In the genomic region with DNA sequence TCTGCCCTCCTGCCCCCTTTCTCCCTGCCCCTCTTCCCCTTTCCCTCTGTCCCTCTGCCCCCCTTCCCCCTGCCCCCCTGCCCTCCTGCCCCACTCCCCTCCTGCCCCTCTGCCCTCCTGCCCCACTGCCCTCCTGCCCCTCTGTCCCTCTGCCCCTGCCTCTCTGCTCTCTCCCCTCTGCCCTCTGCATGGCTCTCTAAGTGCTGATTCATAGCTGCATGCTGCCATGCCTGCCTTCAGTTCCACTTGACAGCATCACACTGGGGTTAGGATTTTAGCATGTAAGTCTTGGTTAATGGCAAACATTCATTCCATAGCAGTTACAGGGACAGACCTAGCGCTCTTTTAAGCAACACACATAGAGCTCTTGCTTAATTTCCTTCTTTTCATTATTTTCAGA, we compare ENCODE assay signal across 16 mouse cellular contexts.
DNase-seq lines count a peak whose midpoint lies in the region; ATAC-seq and TF ChIP-seq lines count a peak whose summit lies in the region.
"Had no signal": no experiment of that assay in that cellular context is flagged by ENCODE, and none has a peak within 500 bp of the region (broad histone marks: within the 10 kb centered on the region; RNA-seq: fewer than 3 reads in every experiment).

No protein-coding gene starts in this region.

- H3K27me3 ChIP-seq in lung, embryonic 14.5 days (ENCODE audit: insufficient read depth, low read length): no peaks in the 10 kb centered on the region
- no peaks in the 10 kb centered on the region for H3K27me3 ChIP-seq in kidney, embryonic 16.5 days (ENCODE audit: insufficient read depth, low read length)
- no peaks in the 10 kb centered on the region for H3K27me3 ChIP-seq in limb, embryonic 12.5 days
- H3K27me3 ChIP-seq: megakaryocyte, embryonic 14.5 days had no signal

- H3K9ac ChIP-seq in lung, embryonic 14.5 days: no peak overlapping the region
- no peak overlapping the region for H3K9ac ChIP-seq in kidney, embryonic 16.5 days (replicated peaks; ENCODE audit: low read length)
- H3K9ac ChIP-seq in limb, embryonic 12.5 days (replicated peaks): no peak overlapping the region
- H3K9ac ChIP-seq: forebrain, postnatal 0 days had no signal

- WGBS in lung, embryonic 14.5 days: 69% methylated on average over 1 of the region's 1 CpGs
- 50% methylated on average over 1 of the region's 1 CpGs for WGBS in kidney, embryonic 16.5 days
- WGBS in limb, embryonic 12.5 days: 67% methylated on average over 1 of the region's 1 CpGs

- 0 out of 2 replicates have a peak, but pooled peaks cover 4% of the 10 kb centered on the region for H3K4me1 ChIP-seq in lung, embryonic 14.5 days (ENCODE audit: insufficient read depth)
- peaks cover 56% of the 10 kb centered on the region for H3K4me1 ChIP-seq in kidney, embryonic 16.5 days (ENCODE audit: insufficient read depth, low read length)
- peaks cover 58% of the 10 kb centered on the region for H3K4me1 ChIP-seq in limb, embryonic 12.5 days (replicated peaks)

- intact Hi-C loops in gastrocnemius, postnatal 14 days (cut with DNase I; ENCODE audit: low total_unique reads): no loop called here

- H3K9me3 ChIP-seq in lung, embryonic 14.5 days (ENCODE audit: low read depth, low read length): no peaks in the 10 kb centered on the region
- no peaks in the 10 kb centered on the region for H3K9me3 ChIP-seq in kidney, embryonic 16.5 days (ENCODE audit: low read length)
- no peaks in the 10 kb centered on the region for H3K9me3 ChIP-seq in limb, embryonic 12.5 days
- H3K9me3 ChIP-seq: megakaryocyte, embryonic 14.5 days had no signal

- peak overlapping the region; percentile 46; the same call in 1 of the 2 replicates for H3K27ac ChIP-seq in lung, embryonic 14.5 days (ENCODE audit: low read depth)
- H3K27ac ChIP-seq in kidney, embryonic 16.5 days (ENCODE audit: low read length): peak overlapping the region; percentile 74; the same call in 1 of the 2 replicates
- H3K27ac ChIP-seq in limb, embryonic 12.5 days: 0 out of 2 replicates have a peak overlapping the region, but pooled peaks have one; percentile 23

- H3K36me3 ChIP-seq in lung, embryonic 14.5 days (ENCODE audit: insufficient read depth): no peaks in the 10 kb centered on the region
- H3K36me3 ChIP-seq in kidney, embryonic 16.5 days (ENCODE audit: insufficient read depth, low read length): no peaks in the 10 kb centered on the region
- no peaks in the 10 kb centered on the region for H3K36me3 ChIP-seq in limb, embryonic 12.5 days

- ATAC-seq in lung, embryonic 14.5 days (ENCODE audit: insufficient read depth): no peak
- ATAC-seq in kidney, embryonic 16.5 days (ENCODE audit: low FRiP score, low TSS enrichment): peak; percentile 79
- ATAC-seq in limb, embryonic 12.5 days (ENCODE audit: insufficient number of reproducible peaks, insufficient read depth, low FRiP score, low TSS enrichment, low read depth): no peak
- ATAC-seq: forebrain, postnatal 0 days; hindbrain, embryonic 16.5 days had no signal

- H3K4me2 ChIP-seq in lung, embryonic 14.5 days: no peak overlapping the region
- no peak overlapping the region for H3K4me2 ChIP-seq in kidney, embryonic 16.5 days (replicated peaks; ENCODE audit: low read depth, low read length)
- H3K4me2 ChIP-seq in limb, embryonic 12.5 days: no peak overlapping the region
- H3K4me2 ChIP-seq: liver, embryonic 11.5 days had no signal

- no peak overlapping the region for H3K4me3 ChIP-seq in lung, embryonic 14.5 days (ENCODE audit: low read depth, low read length)
- H3K4me3 ChIP-seq in kidney, embryonic 16.5 days (ENCODE audit: low read length): no peak overlapping the region
- H3K4me3 ChIP-seq in limb, embryonic 12.5 days (replicated peaks): no peak overlapping the region
- H3K4me3 ChIP-seq: megakaryocyte, embryonic 14.5 days had no signal

- TF ChIP-seq CTCF in lung, embryonic 14.5 days (IDR thresholded peaks at IDR 0.05; ENCODE audit: low read depth): no peak

- DNase-seq in lung, embryonic 14.5 days: no peak
- DNase-seq in lung, postnatal 4 days: no peak
- DNase-seq in kidney, adult 11 months: peak; percentile 58
- no peak for DNase-seq in gastrocnemius, postnatal 14 days
- no peak for DNase-seq in ovary, postnatal 10 days (ENCODE audit: low spot score)
- DNase-seq in spleen, postnatal 36 days (ENCODE audit: low spot score in 2 of 2): no peak
- DNase-seq: cerebellum, postnatal 25 days; forebrain, postnatal 0 days; heart, postnatal 10 days; lung, adult 2 months; thymus, postnatal 36 days had no signal

Comparison
In these comparisons a context has a peak if more than half of its experiments do, and no peak if none do; other contexts are left out.
1. H3K27ac ChIP-seq: peak in every context shown above with its lines; median percentile 74 in kidney, embryonic 16.5 days; 46 in lung, embryonic 14.5 days; 23 in limb, embryonic 12.5 days.